Mouse (Mus musculus) G1E (cell line): ENCODE results near the gene Gm10197. TPM values are rescaled to one million over a fixed set of nuclear protein-coding genes. Genes with fewer than 3 reads are reported as not detected.
A peak's percentile ranks its signal among the peaks of the same experiment; 100 is the strongest.

Experiments used
- ATAC-seq: 2 replicates; pipeline ENCODE4 v1.8.0; 2016; ENCODE audit warnings: mild to moderate bottlenecking; ENCODE audit not compliant: insufficient number of reproducible peaks, poor library complexity, low FRiP score, severe bottlenecking; ENCODE audit errors: extremely low read depth
- DNase-seq: peaks from one replicate; pipeline ENCODE4 v3.0.0; 2012; ENCODE audit warnings: low spot score
- H3K27me3 ChIP-seq: 2 replicates; pipeline ENCODE4 v1.6.1; 2012; ENCODE audit warnings: mild to moderate bottlenecking, low read length, inconsistent platforms; ENCODE audit not compliant: insufficient read depth
- H3K36me3 ChIP-seq: replicated peaks from 2 replicates; pipeline ENCODE3; 2012; ENCODE audit warnings: mild to moderate bottlenecking, inconsistent platforms
- H3K4me1 ChIP-seq: 2 replicates; pipeline ENCODE4 v1.6.1; 2012; ENCODE audit warnings: low read depth, low read length, inconsistent platforms, mixed read lengths; ENCODE audit not compliant: insufficient read depth
- H3K4me3 ChIP-seq: 2 replicates; pipeline ENCODE4 v1.5.1; 2012; ENCODE audit warnings: low read depth, mild to moderate bottlenecking, inconsistent platforms, low read length, moderate library complexity, mixed read lengths
- H3K9me3 ChIP-seq: replicated peaks from 2 replicates; pipeline ENCODE4 v1.6.1; 2012; ENCODE audit warnings: inconsistent platforms
- CTCF ChIP-seq: IDR thresholded peaks from 2 replicates; pipeline ENCODE4 v1.5.1; 2012; ENCODE audit warnings: low read depth, low read length, inconsistent platforms, mixed read lengths
- GATA1 ChIP-seq: IDR thresholded peaks from 2 replicates; pipeline ENCODE4 v1.6.1; 2012; ENCODE audit warnings: borderline replicate concordance, low read length, inconsistent platforms, mixed read lengths
- GATA2 ChIP-seq: IDR thresholded peaks from 2 replicates; pipeline ENCODE4 v1.6.1; 2012; ENCODE audit warnings: low read depth, low read length, inconsistent platforms, borderline replicate concordance
- POLR2AphosphoS5 ChIP-seq: IDR thresholded peaks from 2 replicates; pipeline ENCODE4 v1.6.1; 2012; ENCODE audit warnings: low read depth, low read length, inconsistent platforms; ENCODE audit not compliant: insufficient replicate concordance
- TAL1 ChIP-seq: conservative IDR thresholded peaks from 2 replicates; pipeline ENCODE4 v1.6.1; 2012; ENCODE audit warnings: low read depth, low read length, inconsistent platforms, mixed read lengths
- polyA plus RNA-seq: library from polyadenylated mRNA; stranded (reverse); fragments of >175 nt; gene quantifications from 2 replicates; pipeline ENCODE4 v1.2.3, GENCODE M21; 2012
- total RNA-seq, 2 experiments: library from RNA; stranded (forward) in 1 of 2; stranded (reverse) in 1 of 2; fragments of 200-1000 nt in 1 of 2; fragments of >200 nt in 1 of 2; fragmentation: Nextera tagmentation in 1 of 2; gene quantifications; 2 replicates each; pipeline ENCODE4 v1.2.3; 2014 to 2017

Gm10197 gene
- total and polyA plus RNA-seq, 3 experiments: 6.6 TPM; not detected in 2

DNA sequence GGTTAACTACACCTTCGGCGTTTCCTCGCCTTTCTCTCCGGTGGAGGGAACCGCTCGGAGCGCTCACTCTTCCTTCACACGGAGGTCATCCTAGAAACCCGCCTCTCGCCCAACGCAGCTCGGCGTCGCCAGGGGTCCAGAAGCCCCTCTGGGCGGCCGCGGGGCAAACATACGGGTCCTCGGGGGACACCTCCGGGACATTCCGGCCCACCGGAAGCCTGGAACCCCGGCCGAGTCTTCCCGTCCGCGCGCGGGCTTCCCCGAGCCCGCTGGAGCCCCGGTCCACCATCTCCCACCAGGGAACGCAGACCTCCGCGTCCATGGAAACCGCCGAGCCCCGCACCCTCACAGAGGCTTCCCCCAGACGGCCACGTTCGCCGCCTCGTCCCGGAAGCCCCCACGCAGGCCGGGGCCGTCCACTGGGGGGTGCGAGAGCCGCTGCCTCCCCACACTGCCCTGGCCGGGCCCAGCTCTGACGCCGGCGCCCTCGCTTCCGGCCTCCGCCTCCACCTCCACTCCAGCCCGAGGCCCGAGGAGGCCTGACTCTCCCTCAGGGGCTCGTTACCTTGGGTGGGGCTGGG is 18.4 kb upstream of the Gm10197 start:
- no peak for ATAC-seq
- H3K4me3 ChIP-seq: peak overlapping the region; percentile 96
- DNase-seq: peak; percentile 52

DNA sequence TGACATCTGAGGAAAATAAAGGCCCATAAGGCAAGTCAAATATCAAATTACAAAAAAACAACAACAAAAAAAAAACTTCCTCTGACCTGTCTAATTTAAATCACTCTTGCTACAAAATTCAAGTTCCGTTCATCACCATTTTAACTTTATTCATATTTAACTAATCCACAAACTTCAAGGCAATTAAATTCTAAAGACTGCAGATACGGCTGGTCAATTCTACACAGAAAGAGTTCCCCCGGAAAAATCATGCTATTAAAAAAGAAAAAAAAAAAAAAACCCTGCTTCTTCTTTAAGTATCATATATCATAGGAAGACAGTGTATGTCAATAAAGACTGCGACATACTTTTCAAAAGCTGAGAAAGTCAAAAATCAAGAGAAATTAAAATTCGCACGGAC is 17.9 kb upstream of the Gm10197 start:
- H3K9me3 ChIP-seq: no peaks in the 10 kb centered on the region

More for the DNA sequence above, 18.4 kb upstream of the Gm10197 start:
- Histone ChIP-seq H3K9me3 (no peaks in the 10 kb centered on the region), H3K4me1 (peaks cover 56% of the 10 kb centered on the region), H3K36me3 (peaks cover 50% of the 10 kb centered on the region), H3K27me3 (no peaks in the 10 kb centered on the region)
- no peak for TF ChIP-seq CTCF
- no peak for TF ChIP-seq GATA1

DNA sequence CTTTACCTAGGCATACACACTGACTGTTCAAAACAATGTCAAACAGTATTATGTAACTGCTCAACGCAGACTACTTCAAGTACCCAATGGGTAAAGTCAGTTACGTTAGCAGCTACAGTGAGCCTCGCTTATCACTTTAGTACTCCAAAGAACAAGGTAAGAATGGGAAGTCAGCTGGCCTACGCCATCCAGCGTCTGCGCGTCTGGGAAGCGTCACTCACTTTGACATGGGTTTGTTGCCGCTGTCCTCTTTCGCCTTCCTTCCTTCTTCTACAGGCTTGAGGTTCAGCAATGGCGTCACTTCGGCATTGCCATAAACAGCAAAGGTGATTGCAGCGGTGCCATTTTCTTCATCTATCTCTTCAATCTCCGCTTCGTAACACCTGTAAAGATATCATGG is 11.8 kb upstream of the Gm10197 start:
- ATAC-seq (no peak), DNase-seq (no peak)
- peaks cover 89% of the 10 kb centered on the region for H3K36me3 ChIP-seq
- H3K4me1 ChIP-seq: peaks cover 32% of the 10 kb centered on the region
- no peaks in the 10 kb centered on the region for H3K27me3 ChIP-seq
- H3K9me3 ChIP-seq: no peaks in the 10 kb centered on the region
- TF ChIP-seq GATA2 (no peak), POLR2AphosphoS5 (no peak), GATA1 (no peak), CTCF (no peak), TAL1 (no peak)
- no peak overlapping the region for H3K4me3 ChIP-seq

More for the DNA sequence above, 17.9 kb upstream of the Gm10197 start:
- no peak for ATAC-seq
- DNase-seq: no peak
- Histone ChIP-seq H3K4me3 (peak overlapping the region; percentile 96), H3K36me3 (peaks cover 55% of the 10 kb centered on the region), H3K27me3 (no peaks in the 10 kb centered on the region), H3K4me1 (peaks cover 55% of the 10 kb centered on the region)
- no peak for TF ChIP-seq POLR2AphosphoS5
- TF ChIP-seq GATA1: no peak
- TF ChIP-seq CTCF: no peak

DNA sequence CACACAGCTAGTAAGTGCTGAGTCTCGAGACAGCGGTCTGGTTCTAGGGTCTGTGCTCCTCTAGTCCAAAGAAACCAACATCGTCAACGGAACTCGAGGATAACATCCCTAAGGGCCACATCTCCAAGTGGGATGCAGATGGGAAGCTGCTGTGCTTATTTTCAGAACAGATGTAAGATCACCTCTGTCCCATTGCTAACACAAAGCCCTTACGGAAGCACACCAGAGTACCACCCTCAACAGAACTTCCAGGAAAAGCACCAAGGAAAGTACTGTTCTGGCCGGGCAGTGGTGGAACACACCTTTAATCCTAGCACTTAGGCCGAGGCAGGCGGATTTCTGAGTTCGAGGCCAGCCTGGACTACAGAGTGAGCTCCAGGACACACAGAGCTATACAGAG is 6.9 kb upstream of the Gm10197 start:
- H3K36me3 ChIP-seq: peaks cover 78% of the 10 kb centered on the region

DNA sequence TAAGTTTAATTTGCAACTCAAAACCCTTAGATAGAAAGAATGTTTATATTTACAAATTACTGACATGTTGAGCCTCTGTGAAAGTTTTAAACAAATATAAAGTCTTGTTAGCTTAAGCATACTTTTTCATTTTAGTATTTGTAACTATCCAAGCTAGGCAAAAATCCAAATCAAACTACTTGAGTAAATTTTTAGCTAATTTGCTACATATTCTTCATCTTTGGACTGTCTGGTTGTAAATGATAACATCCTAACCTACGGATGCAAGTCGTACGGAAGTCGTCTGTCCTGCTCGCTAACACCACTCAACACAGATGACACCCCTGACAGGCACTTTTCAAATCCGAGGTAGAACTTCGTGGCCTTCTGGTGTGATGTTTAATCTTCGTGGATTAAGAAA is 6.1 kb upstream of the Gm10197 start:
- Histone ChIP-seq H3K4me1 (peaks cover 4% of the 10 kb centered on the region; the same call in 1 of the 2 replicates), H3K9me3 (no peaks in the 10 kb centered on the region), H3K4me3 (no peak overlapping the region), H3K36me3 (peaks cover 76% of the 10 kb centered on the region), H3K27me3 (no peaks in the 10 kb centered on the region)
- TF ChIP-seq TAL1 (no peak), GATA2 (no peak), CTCF (no peak), GATA1 (no peak), POLR2AphosphoS5 (no peak)
- ATAC-seq (no peak), DNase-seq (no peak)

More for the DNA sequence above, 6.9 kb upstream of the Gm10197 start:
- Histone ChIP-seq H3K4me3 (no peak overlapping the region), H3K9me3 (no peaks in the 10 kb centered on the region), H3K4me1 (peaks cover 9% of the 10 kb centered on the region), H3K27me3 (no peaks in the 10 kb centered on the region)
- ATAC-seq: no peak
- TF ChIP-seq CTCF (no peak), POLR2AphosphoS5 (no peak; the same call in 1 of the 2 replicates), TAL1 (no peak), GATA2 (no peak), GATA1 (no peak)
- no peak for DNase-seq

DNA sequence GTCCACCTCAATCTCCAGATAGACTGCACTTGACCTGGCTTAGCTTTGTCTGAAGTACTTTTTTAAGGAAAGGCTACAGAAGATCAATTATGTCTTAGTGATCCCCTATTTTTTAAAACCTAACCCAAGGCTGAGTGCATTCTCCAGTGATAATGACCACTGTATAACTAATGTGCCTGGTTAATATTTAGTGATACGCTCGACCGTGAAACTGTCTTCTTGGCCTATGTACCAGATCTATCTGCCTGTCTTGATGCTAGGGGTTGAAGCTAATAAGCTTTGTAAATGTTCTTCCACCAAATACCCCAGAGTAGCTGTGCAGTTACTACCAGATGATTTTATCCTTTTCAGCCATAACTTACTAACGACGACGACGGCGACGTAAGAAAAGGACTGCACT is 4.2 kb upstream of the Gm10197 start:
- TF ChIP-seq POLR2AphosphoS5 (no peak), GATA1 (no peak), CTCF (no peak), GATA2 (no peak), TAL1 (no peak)

DNA sequence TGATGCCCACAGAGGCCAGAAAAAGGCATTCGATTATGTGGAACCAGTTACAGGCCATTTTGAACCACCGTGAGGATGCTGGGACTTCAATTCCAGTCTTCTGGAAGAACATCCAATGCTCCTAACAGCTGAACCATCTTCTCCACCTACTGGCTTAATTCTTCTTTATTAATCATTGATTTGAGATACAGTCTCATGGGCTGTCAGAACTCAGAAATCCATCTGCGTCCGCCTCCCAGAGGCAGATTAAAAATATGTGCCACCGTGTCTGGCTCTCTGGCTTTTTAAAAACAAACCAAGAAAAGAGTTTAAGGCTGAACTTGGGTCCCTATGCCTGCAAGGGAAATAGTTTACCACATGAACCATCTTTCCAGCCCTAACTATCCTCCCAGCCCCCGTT is 3.7 kb upstream of the Gm10197 start:
- no peak for ATAC-seq
- no peak for DNase-seq
- no peak for TF ChIP-seq GATA1
- no peak for TF ChIP-seq GATA2
- TF ChIP-seq CTCF: no peak
- no peak for TF ChIP-seq POLR2AphosphoS5
- no peaks in the 10 kb centered on the region for H3K9me3 ChIP-seq
- H3K4me3 ChIP-seq: no peak overlapping the region
- H3K27me3 ChIP-seq: no peaks in the 10 kb centered on the region
- H3K36me3 ChIP-seq: peaks cover 72% of the 10 kb centered on the region
- no peaks in the 10 kb centered on the region; the same call in 1 of the 2 replicates for H3K4me1 ChIP-seq

More for the DNA sequence above, 4.2 kb upstream of the Gm10197 start:
- Histone ChIP-seq H3K27me3 (no peaks in the 10 kb centered on the region), H3K36me3 (peaks cover 73% of the 10 kb centered on the region), H3K4me3 (no peak overlapping the region), H3K9me3 (no peaks in the 10 kb centered on the region), H3K4me1 (no peaks in the 10 kb centered on the region; the same call in 1 of the 2 replicates)
- ATAC-seq (no peak), DNase-seq (no peak)
